Mouse (Mus musculus): ENCODE results near the gene Zfp148.

Gene Zfp148

GRCm38 (mm10) chr16:33529502-33530454, 149.1 kb downstream of the Zfp148 start:
- DNase-seq (ENCODE audit: low spot score in 2 of 2), result no peak

- DNase-seq (ENCODE audit: low spot score in 2 of 2), result no peak
These were observed 150.5 kb downstream of the Zfp148 start for GRCm38 (mm10) chr16:33531184-33531583.

GRCm38 (mm10) chr16:33536456-33536855, 155.8 kb downstream of the Zfp148 start:
- DNase-seq (ENCODE audit: low spot score in 2 of 2), result no peak

GRCm38 (mm10) chr16:33537499-33538225, 157.0 kb downstream of the Zfp148 start:
- DNase-seq (ENCODE audit: low spot score in 2 of 2), result no peak

- no peak for DNase-seq (ENCODE audit: low spot score in 2 of 2)
These were observed 163.7 kb downstream of the Zfp148 start for GRCm38 (mm10) chr16:33544346-33544745.

- DNase-seq (ENCODE audit: low spot score in 2 of 2), result no peak
These were observed 164.9 kb downstream of the Zfp148 start for GRCm38 (mm10) chr16:33545530-33545929.

- no peak for DNase-seq (ENCODE audit: low spot score in 2 of 2)
These were observed 173.2 kb downstream of the Zfp148 start for GRCm38 (mm10) chr16:33553689-33554342.

Measured in frontal cortex, postnatal 36 days (tissue).